Mouse (Mus musculus): ENCODE data around the gene Snx30. TPM values are rescaled to one million over a fixed set of nuclear protein-coding genes. Genes with fewer than 3 reads are reported as not detected.

The Snx30 gene
- polyA plus RNA-seq, 1 experiment = 24.7 TPM

GRCm38 (mm10) chr4:59819477-59820022 is 13.9 kb downstream of the Snx30 start:
- TF ChIP-seq POLR2A (IDR thresholded peaks at IDR 0.05; ENCODE audit: borderline replicate concordance, insufficient read depth, low read length) (no peak), CTCF (IDR thresholded peaks at IDR 0.05; ENCODE audit: borderline replicate concordance, insufficient read depth, low read depth, low read length) (no peak)
- DNase-seq = peak in 1 of 2 experiments; percentile 55
- WGBS = 11% methylated on average over 12 of the region's 12 CpGs
- Histone ChIP-seq H3K4me3 (replicated peaks; ENCODE audit: insufficient read depth, low read depth, low read length) (no peak overlapping the region), H3K27me3 (ENCODE audit: control insufficient read depth, insufficient read depth, low read length) (no peaks in the 10 kb centered on the region), H3K4me1 (ENCODE audit: control insufficient read depth, insufficient read depth, low read length) (peaks cover 65% of the 10 kb centered on the region), H3K27ac (ENCODE audit: insufficient read depth, low read length) (peak overlapping the region; percentile 70)

- H3K27me3 ChIP-seq (ENCODE audit: control insufficient read depth, insufficient read depth, low read length) = no peaks in the 10 kb centered on the region
- H3K4me3 ChIP-seq (replicated peaks; ENCODE audit: insufficient read depth, low read depth, low read length) = no peak overlapping the region
- no peak for DNase-seq
- no peak for TF ChIP-seq CTCF (IDR thresholded peaks at IDR 0.05; ENCODE audit: borderline replicate concordance, insufficient read depth, low read depth, low read length)
- TF ChIP-seq POLR2A (IDR thresholded peaks at IDR 0.05; ENCODE audit: borderline replicate concordance, insufficient read depth, low read length) = no peak
- 94% methylated on average over 1 of the region's 1 CpGs for WGBS
- no peak overlapping the region for H3K27ac ChIP-seq (ENCODE audit: insufficient read depth, low read length)
- H3K4me1 ChIP-seq (ENCODE audit: control insufficient read depth, insufficient read depth, low read length) = peaks cover 63% of the 10 kb centered on the region
These were observed 15.9 kb downstream of the Snx30 start for GRCm38 (mm10) chr4:59821516-59821915.

GRCm38 (mm10) chr4:59822119-59822518 is 16.5 kb downstream of the Snx30 start:
- peak overlapping the region; percentile 46; the same call in 1 of the 2 replicates for H3K27ac ChIP-seq (ENCODE audit: insufficient read depth, low read length)
- no peak overlapping the region for H3K4me3 ChIP-seq (replicated peaks; ENCODE audit: insufficient read depth, low read depth, low read length)
- peaks cover 61% of the 10 kb centered on the region for H3K4me1 ChIP-seq (ENCODE audit: control insufficient read depth, insufficient read depth, low read length)
- 42% methylated on average over 4 of the region's 4 CpGs for WGBS
- no peaks in the 10 kb centered on the region for H3K27me3 ChIP-seq (ENCODE audit: control insufficient read depth, insufficient read depth, low read length)
- peak in 1 of 2 experiments; percentile 69 for DNase-seq
- TF ChIP-seq CTCF (IDR thresholded peaks at IDR 0.05; ENCODE audit: borderline replicate concordance, insufficient read depth, low read depth, low read length) (no peak), POLR2A (IDR thresholded peaks at IDR 0.05; ENCODE audit: borderline replicate concordance, insufficient read depth, low read length) (no peak)

GRCm38 (mm10) chr4:59823470-59823869 is 17.8 kb downstream of the Snx30 start:
- WGBS = 10% methylated on average over 7 of the region's 7 CpGs
- peak overlapping the region; percentile 96 for H3K27ac ChIP-seq (ENCODE audit: insufficient read depth, low read length)

GRCm38 (mm10) chr4:59824860-59825259 is 19.2 kb downstream of the Snx30 start:
- H3K27ac ChIP-seq (ENCODE audit: insufficient read depth, low read length) = peak overlapping the region; percentile 99
- TF ChIP-seq CTCF (IDR thresholded peaks at IDR 0.05; ENCODE audit: borderline replicate concordance, insufficient read depth, low read depth, low read length) (no peak), POLR2A (IDR thresholded peaks at IDR 0.05; ENCODE audit: borderline replicate concordance, insufficient read depth, low read length) (no peak)
- peaks cover 56% of the 10 kb centered on the region for H3K4me1 ChIP-seq (ENCODE audit: control insufficient read depth, insufficient read depth, low read length)
- no peak for DNase-seq
- H3K4me3 ChIP-seq (replicated peaks; ENCODE audit: insufficient read depth, low read depth, low read length) = no peak overlapping the region
- H3K27me3 ChIP-seq (ENCODE audit: control insufficient read depth, insufficient read depth, low read length) = no peaks in the 10 kb centered on the region
- 36% methylated on average over 5 of the region's 5 CpGs for WGBS

More at GRCm38 (mm10) chr4:59823470-59823869, 17.8 kb downstream of the Snx30 start:
- no peaks in the 10 kb centered on the region for H3K27me3 ChIP-seq (ENCODE audit: control insufficient read depth, insufficient read depth, low read length)
- DNase-seq = peak; percentile 83 to 91
- H3K4me1 ChIP-seq (ENCODE audit: control insufficient read depth, insufficient read depth, low read length) = peaks cover 60% of the 10 kb centered on the region
- TF ChIP-seq POLR2A (IDR thresholded peaks at IDR 0.05; ENCODE audit: borderline replicate concordance, insufficient read depth, low read length) = peak; percentile 23; the same call in 1 of the 2 replicates
- no peak for TF ChIP-seq CTCF (IDR thresholded peaks at IDR 0.05; ENCODE audit: borderline replicate concordance, insufficient read depth, low read depth, low read length)
- no peak overlapping the region for H3K4me3 ChIP-seq (replicated peaks; ENCODE audit: insufficient read depth, low read depth, low read length)

GRCm38 (mm10) chr4:59825634-59826033 is 20.0 kb downstream of the Snx30 start:
- Histone ChIP-seq H3K27ac (ENCODE audit: insufficient read depth, low read length) (peak overlapping the region; percentile 99), H3K4me3 (replicated peaks; ENCODE audit: insufficient read depth, low read depth, low read length) (no peak overlapping the region), H3K4me1 (ENCODE audit: control insufficient read depth, insufficient read depth, low read length) (peaks cover 57% of the 10 kb centered on the region), H3K27me3 (ENCODE audit: control insufficient read depth, insufficient read depth, low read length) (no peaks in the 10 kb centered on the region)
- TF ChIP-seq CTCF (IDR thresholded peaks at IDR 0.05; ENCODE audit: borderline replicate concordance, insufficient read depth, low read depth, low read length) = no peak
- TF ChIP-seq POLR2A (IDR thresholded peaks at IDR 0.05; ENCODE audit: borderline replicate concordance, insufficient read depth, low read length) = peak; percentile 56; the same call in 1 of the 2 replicates
- peak; percentile 91 to 98 for DNase-seq
- WGBS = 14% methylated on average over 6 of the region's 6 CpGs

GRCm38 (mm10) chr4:59826381-59826780 is 20.7 kb downstream of the Snx30 start:
- H3K27me3 ChIP-seq (ENCODE audit: control insufficient read depth, insufficient read depth, low read length) = no peaks in the 10 kb centered on the region
- peak; percentile 38; the same call in 1 of the 2 replicates for TF ChIP-seq POLR2A (IDR thresholded peaks at IDR 0.05; ENCODE audit: borderline replicate concordance, insufficient read depth, low read length)
- TF ChIP-seq CTCF (IDR thresholded peaks at IDR 0.05; ENCODE audit: borderline replicate concordance, insufficient read depth, low read depth, low read length) = no peak
- peak; percentile 84 to 93 for DNase-seq
- no peak overlapping the region for H3K4me3 ChIP-seq (replicated peaks; ENCODE audit: insufficient read depth, low read depth, low read length)
- WGBS = 8% methylated on average over 5 of the region's 5 CpGs
- H3K27ac ChIP-seq (ENCODE audit: insufficient read depth, low read length) = peak overlapping the region; percentile 97
- H3K4me1 ChIP-seq (ENCODE audit: control insufficient read depth, insufficient read depth, low read length) = peaks cover 63% of the 10 kb centered on the region

GRCm38 (mm10) chr4:59829072-59829471 is 23.4 kb downstream of the Snx30 start:
- TF ChIP-seq POLR2A (IDR thresholded peaks at IDR 0.05; ENCODE audit: borderline replicate concordance, insufficient read depth, low read length) = no peak
- TF ChIP-seq CTCF (IDR thresholded peaks at IDR 0.05; ENCODE audit: borderline replicate concordance, insufficient read depth, low read depth, low read length) = no peak
- DNase-seq = no peak
- Histone ChIP-seq H3K27me3 (ENCODE audit: control insufficient read depth, insufficient read depth, low read length) (no peaks in the 10 kb centered on the region), H3K4me1 (ENCODE audit: control insufficient read depth, insufficient read depth, low read length) (peaks cover 53% of the 10 kb centered on the region), H3K4me3 (replicated peaks; ENCODE audit: insufficient read depth, low read depth, low read length) (no peak overlapping the region), H3K27ac (ENCODE audit: insufficient read depth, low read length) (peak overlapping the region; percentile 62)
- WGBS = 11% methylated on average over 4 of the region's 4 CpGs

Data from cerebellum, adult 2 months (tissue).